Mouse (Mus musculus) cortical plate, adult 2 months (tissue): Measurements from ENCODE around the gene Gm44790.

ENCODE experiments used
- CTCF ChIP-seq: fragments of 200-500 bp; IDR thresholded peaks from 2 replicates; pipeline ENCODE4 v1.5.1; 2011; ENCODE audit warnings: mild to moderate bottlenecking, control low read depth, low read length; ENCODE audit not compliant: insufficient read depth; ENCODE audit errors: extremely low read depth
- POLR2A ChIP-seq: fragments of 200-500 bp; IDR thresholded peaks from 2 replicates; pipeline ENCODE4 v1.6.1; 2011; ENCODE audit warnings: mild to moderate bottlenecking, low read length, control low read depth; ENCODE audit not compliant: insufficient read depth; ENCODE audit errors: extremely low read depth

DNA sequence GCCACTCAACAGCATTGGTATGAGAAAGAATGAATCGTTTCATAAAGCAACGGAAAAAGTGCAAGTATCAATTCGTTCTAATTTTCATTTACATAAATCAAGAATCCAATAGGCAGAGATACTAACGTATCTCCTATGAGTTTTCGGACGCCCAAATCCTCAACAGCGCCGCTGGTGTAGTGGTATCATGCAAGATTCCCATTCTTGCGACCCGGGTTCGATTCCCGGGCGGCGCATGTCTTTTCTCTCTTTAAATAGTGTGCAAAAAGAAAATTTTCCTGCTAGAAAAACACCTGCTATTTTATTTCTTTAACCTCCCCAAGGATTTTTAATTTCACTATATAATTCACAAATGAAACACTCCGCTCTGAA lies 22.7 kb upstream of the Gm44790 start:
- TF ChIP-seq CTCF = no peak
- no peak for TF ChIP-seq POLR2A
